Mouse (Mus musculus) heart, adult 11 months (tissue): ENCODE data around the gene Ndufaf8.

Experiments
- DNase-seq: peaks from one replicate; pipeline ENCODE4 v3.0.0; 2022

The Ndufaf8 gene

GRCm38 (mm10) chr11:120098588-120099511 lies at the start of gene Ndufaf8, which contains the start of gene Tepsin:
TSS of gene Ndufaf8 (plus strand) at chr11:120098928.
TSS of gene Tepsin (minus strand) at chr11:120098731.
- peak; percentile 100 for DNase-seq

- peak; percentile 95 for DNase-seq
Measured at GRCm38 (mm10) chr11:120049067-120049466, 49.7 kb upstream of the Ndufaf8 start.

GRCm38 (mm10) chr11:120051124-120051811 lies 47.5 kb upstream of the Ndufaf8 start:
- peak; percentile 93 for DNase-seq

- DNase-seq: peak; percentile 96
Measured at GRCm38 (mm10) chr11:120052274-120052673, 46.5 kb upstream of the Ndufaf8 start.

GRCm38 (mm10) chr11:120053846-120054245 lies 44.9 kb upstream of the Ndufaf8 start:
- DNase-seq: no peak

GRCm38 (mm10) chr11:120055953-120056732 lies 42.6 kb upstream of the Ndufaf8 start:
- DNase-seq: no peak

GRCm38 (mm10) chr11:120060634-120061033 lies 38.1 kb upstream of the Ndufaf8 start:
- DNase-seq: no peak

- no peak for DNase-seq
Measured at GRCm38 (mm10) chr11:120063326-120063725, 35.4 kb upstream of the Ndufaf8 start.

- DNase-seq: no peak
Measured at GRCm38 (mm10) chr11:120064006-120064667, 34.6 kb upstream of the Ndufaf8 start.

- peak; percentile 90 for DNase-seq
Measured at GRCm38 (mm10) chr11:120064668-120065040, 34.1 kb upstream of the Ndufaf8 start.

- DNase-seq: peak; percentile 95
Measured at GRCm38 (mm10) chr11:120065291-120065690, 33.4 kb upstream of the Ndufaf8 start.

- no peak for DNase-seq
Measured at GRCm38 (mm10) chr11:120067834-120068233, 30.9 kb upstream of the Ndufaf8 start.

GRCm38 (mm10) chr11:120069261-120069660 lies 29.5 kb upstream of the Ndufaf8 start:
- DNase-seq: no peak

- DNase-seq: peak; percentile 91
Measured at GRCm38 (mm10) chr11:120070286-120070930, 28.3 kb upstream of the Ndufaf8 start.

- peak; percentile 91 for DNase-seq
Measured at GRCm38 (mm10) chr11:120071065-120071464, 27.7 kb upstream of the Ndufaf8 start.

- no peak for DNase-seq
Measured at GRCm38 (mm10) chr11:120071731-120072320, 26.9 kb upstream of the Ndufaf8 start.

GRCm38 (mm10) chr11:120072986-120073647 lies 25.6 kb upstream of the Ndufaf8 start:
- peak; percentile 90 for DNase-seq

GRCm38 (mm10) chr11:120076191-120076590 lies 22.5 kb upstream of the Ndufaf8 start:
- DNase-seq: no peak

- no peak for DNase-seq
Measured at GRCm38 (mm10) chr11:120080282-120080681, 18.4 kb upstream of the Ndufaf8 start.

- DNase-seq: peak; percentile 97
Measured at GRCm38 (mm10) chr11:120085891-120086627, 12.7 kb upstream of the Ndufaf8 start.
